Mouse (Mus musculus) liver, adult 2 months (tissue): ENCODE results near the gene Itgb3. TPM values are rescaled to one million over a fixed set of nuclear protein-coding genes. Genes with fewer than 3 reads are reported as not detected.
A peak's percentile ranks its signal among the peaks of the same experiment; 100 is the strongest.

Experiments
- DNase-seq: peaks from one replicate; pipeline ENCODE4 v3.0.0-alpha.2; 2011; ENCODE audit warnings: low read depth, low spot score; ENCODE audit errors: extremely low read depth
- H3K27ac ChIP-seq: fragments of 200-500 bp; replicated peaks from 2 replicates; pipeline ENCODE4 v1.5.1; 2012; ENCODE audit warnings: low read depth, mild to moderate bottlenecking, control low read depth, inconsistent platforms, low read length; ENCODE audit not compliant: insufficient read depth
- H3K27me3 ChIP-seq: fragments of 200-500 bp; 2 replicates; pipeline ENCODE4 v1.6.1; 2012; ENCODE audit warnings: mild to moderate bottlenecking, moderate library complexity, low read length, inconsistent platforms; ENCODE audit not compliant: control insufficient read depth, insufficient read depth
- H3K36me3 ChIP-seq: fragments of 200-500 bp; 2 replicates; pipeline ENCODE4 v1.6.1; 2012; ENCODE audit warnings: low read length, inconsistent platforms; ENCODE audit not compliant: control insufficient read depth, insufficient read depth
- H3K4me1 ChIP-seq: fragments of 200-500 bp; 2 replicates; pipeline ENCODE4 v1.6.1; 2011; ENCODE audit warnings: low read length; ENCODE audit not compliant: control insufficient read depth, insufficient read depth
- H3K4me3 ChIP-seq: fragments of 200-500 bp; 2 replicates; pipeline ENCODE4 v1.5.1; 2011; ENCODE audit warnings: low read depth, mild to moderate bottlenecking, control low read depth, low read length, moderate library complexity; ENCODE audit not compliant: insufficient read depth
- H3K79me2 ChIP-seq: fragments of 200-500 bp; 2 replicates; pipeline ENCODE4 v1.6.1; 2012; ENCODE audit warnings: inconsistent platforms, mild to moderate bottlenecking, low read length, moderate library complexity; ENCODE audit not compliant: control insufficient read depth, insufficient read depth
- H3K9ac ChIP-seq: fragments of 200-500 bp; 2 replicates; pipeline ENCODE4 v1.6.1; 2012; ENCODE audit warnings: low read depth, mild to moderate bottlenecking, control low read depth, inconsistent platforms, low read length
- CTCF ChIP-seq: fragments of 200-500 bp; IDR thresholded peaks from 2 replicates; pipeline ENCODE4 v1.5.1; 2011; ENCODE audit warnings: low read depth, low read length, control low read depth
- POLR2A ChIP-seq: fragments of 200-500 bp; IDR thresholded peaks from 2 replicates; pipeline ENCODE4 v1.6.1; 2011; ENCODE audit warnings: low read length, control low read depth; ENCODE audit not compliant: insufficient read depth; ENCODE audit errors: extremely low read depth
- WGBS: fragments of 180-500 bp; shearing (Covaris S2); methylation state at CpG from one replicate; pipeline ENCODE4 v1.1.7; 2018; 5-methylcytosine and 5-hydroxymethylcytosine counted together
- polyA plus RNA-seq: library from polyadenylated mRNA; depleted of rRNA; stranded (reverse); fragments of >200 nt; gene quantifications from 2 replicates; pipeline ENCODE4 v1.2.3, GENCODE M21; 2012
- total RNA-seq: library from RNA; depleted of rRNA; stranded (reverse); fragments of >200 nt; gene quantifications from 2 replicates; pipeline ENCODE4 v1.2.3, GENCODE M21; 2014

Itgb3 gene
- total and polyA plus RNA-seq, 2 experiments: 1.5 to 2.1 TPM

- H3K79me2 ChIP-seq: no peaks in the 10 kb centered on the region
- H3K27me3 ChIP-seq: no peaks in the 10 kb centered on the region
- H3K4me3 ChIP-seq: no peak overlapping the region
- no peak overlapping the region for H3K9ac ChIP-seq
- no peak for DNase-seq
- 75% methylated on average over 7 of the region's 7 CpGs for WGBS
- no peaks in the 10 kb centered on the region for H3K4me1 ChIP-seq
- no peaks in the 10 kb centered on the region for H3K36me3 ChIP-seq
- TF ChIP-seq CTCF (no peak), POLR2A (no peak)
- no peak overlapping the region for H3K27ac ChIP-seq
These were observed 35.7 kb upstream of the Itgb3 start for GRCm38 (mm10) chr11:104572091-104572490.

- Histone ChIP-seq H3K36me3 (no peaks in the 10 kb centered on the region), H3K27me3 (no peaks in the 10 kb centered on the region), H3K4me3 (no peak overlapping the region), H3K4me1 (no peaks in the 10 kb centered on the region), H3K79me2 (no peaks in the 10 kb centered on the region), H3K9ac (no peak overlapping the region), H3K27ac (no peak overlapping the region)
- 33% methylated on average over 2 of the region's 2 CpGs for WGBS
- DNase-seq: peak; percentile 28
- TF ChIP-seq CTCF (no peak), POLR2A (no peak)
These were observed 35.2 kb upstream of the Itgb3 start for GRCm38 (mm10) chr11:104572566-104572965.

- Histone ChIP-seq H3K27me3 (no peaks in the 10 kb centered on the region), H3K4me1 (no peaks in the 10 kb centered on the region), H3K36me3 (no peaks in the 10 kb centered on the region), H3K9ac (no peak overlapping the region), H3K79me2 (no peaks in the 10 kb centered on the region), H3K27ac (no peak overlapping the region), H3K4me3 (no peak overlapping the region)
- 80% methylated on average over 10 of the region's 10 CpGs for WGBS
- DNase-seq: no peak
- no peak for TF ChIP-seq POLR2A
- no peak for TF ChIP-seq CTCF
These were observed 30.8 kb upstream of the Itgb3 start for GRCm38 (mm10) chr11:104576772-104577612.

DNA sequence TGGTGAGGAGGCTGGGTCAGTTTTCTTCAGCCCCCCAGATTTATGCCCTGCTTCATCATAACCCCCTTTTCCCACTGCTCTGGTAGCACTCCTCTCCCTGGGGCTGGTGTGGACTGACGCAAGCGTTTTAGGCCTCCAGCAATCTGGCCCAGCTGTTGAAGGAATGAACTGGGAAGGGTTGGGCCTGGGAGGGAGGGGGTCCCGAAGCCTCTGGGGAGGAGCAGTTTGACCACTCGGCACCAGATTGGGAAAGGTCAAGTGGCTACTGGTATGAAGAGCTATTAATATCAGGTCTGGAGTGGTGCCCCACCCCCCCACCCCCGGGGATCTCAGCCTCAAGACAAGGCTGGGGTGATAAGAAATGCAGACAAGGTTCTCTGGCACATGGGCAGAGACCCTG lies 29.7 kb upstream of the Itgb3 start:
- no peak for TF ChIP-seq POLR2A
- no peak for TF ChIP-seq CTCF
- H3K79me2 ChIP-seq: no peaks in the 10 kb centered on the region
- H3K36me3 ChIP-seq: no peaks in the 10 kb centered on the region
- H3K27me3 ChIP-seq: no peaks in the 10 kb centered on the region
- no peak overlapping the region for H3K9ac ChIP-seq
- 73% methylated on average over 5 of the region's 5 CpGs for WGBS
- H3K27ac ChIP-seq: no peak overlapping the region
- no peak overlapping the region for H3K4me3 ChIP-seq
- DNase-seq: no peak
- no peaks in the 10 kb centered on the region for H3K4me1 ChIP-seq

- TF ChIP-seq CTCF: no peak
- TF ChIP-seq POLR2A: no peak
- Histone ChIP-seq H3K36me3 (no peaks in the 10 kb centered on the region), H3K79me2 (no peaks in the 10 kb centered on the region), H3K27me3 (no peaks in the 10 kb centered on the region), H3K9ac (no peak overlapping the region), H3K4me3 (no peak overlapping the region), H3K27ac (no peak overlapping the region), H3K4me1 (no peaks in the 10 kb centered on the region)
- no peak for DNase-seq
- WGBS: 92% methylated on average over 9 of the region's 9 CpGs
These were observed 28.7 kb upstream of the Itgb3 start for GRCm38 (mm10) chr11:104579084-104579483.

DNA sequence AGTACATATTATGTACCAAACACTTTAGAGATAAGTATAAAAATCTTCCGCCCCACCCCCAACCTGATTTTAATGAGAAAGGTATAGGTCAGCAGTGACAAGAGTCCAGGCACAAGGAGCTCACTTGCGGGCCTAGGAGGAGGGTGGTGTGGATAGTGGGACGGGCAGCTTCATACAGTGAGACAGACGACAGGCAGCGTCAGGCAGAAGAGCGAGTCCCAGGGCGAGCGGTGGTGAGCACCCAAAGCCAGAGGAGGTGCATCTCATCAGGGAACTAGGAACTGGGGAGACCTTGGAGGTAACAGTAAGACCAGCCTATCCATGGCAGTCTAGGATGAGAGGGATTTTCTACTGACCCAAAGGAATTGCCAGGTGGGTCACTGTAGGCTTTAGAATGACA lies 28.2 kb upstream of the Itgb3 start:
- H3K79me2 ChIP-seq: no peaks in the 10 kb centered on the region
- 95% methylated on average over 8 of the region's 8 CpGs for WGBS
- no peaks in the 10 kb centered on the region for H3K36me3 ChIP-seq
- DNase-seq: no peak
- no peak overlapping the region for H3K4me3 ChIP-seq
- no peak overlapping the region for H3K27ac ChIP-seq
- H3K4me1 ChIP-seq: no peaks in the 10 kb centered on the region
- no peak for TF ChIP-seq POLR2A
- TF ChIP-seq CTCF: no peak
- no peak overlapping the region for H3K9ac ChIP-seq
- H3K27me3 ChIP-seq: no peaks in the 10 kb centered on the region
